Mouse (Mus musculus) kidney, postnatal 36 days (tissue): ENCODE measurements at regions not wholly inside any gene's neighbourhood (a gene's known extent, or its start where the extent isn't known, plus 50 kb on each side); places are given as distances from the start of the nearest gene placed in this dataset.

Experiments used
- DNase-seq, 2 experiments: peaks; one replicate each; pipeline ENCODE4 v3.0.0; 2021 to 2022; ENCODE audit warnings: mixed read lengths in 2 of 2

DNA sequence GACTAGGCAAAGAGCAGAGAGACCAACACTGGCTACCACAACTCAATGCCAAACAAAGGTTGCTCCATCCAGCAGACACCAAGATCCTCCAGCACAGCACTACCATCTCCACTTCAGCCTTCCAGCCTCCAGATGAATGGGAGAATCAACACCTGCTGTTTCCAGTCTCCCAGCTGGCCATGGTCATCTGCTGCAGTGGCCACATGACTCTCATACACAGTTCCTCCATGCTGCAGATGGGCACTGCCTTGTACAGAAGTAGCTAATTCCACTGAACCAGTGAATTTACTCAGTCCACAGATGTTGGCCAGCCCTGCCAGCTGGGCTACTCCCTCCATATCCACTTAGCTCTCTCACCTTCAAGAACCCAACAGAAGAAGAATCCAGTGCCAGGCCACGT lies 63.0 kb upstream of the Vstm5 start:
- no peak for DNase-seq

DNA sequence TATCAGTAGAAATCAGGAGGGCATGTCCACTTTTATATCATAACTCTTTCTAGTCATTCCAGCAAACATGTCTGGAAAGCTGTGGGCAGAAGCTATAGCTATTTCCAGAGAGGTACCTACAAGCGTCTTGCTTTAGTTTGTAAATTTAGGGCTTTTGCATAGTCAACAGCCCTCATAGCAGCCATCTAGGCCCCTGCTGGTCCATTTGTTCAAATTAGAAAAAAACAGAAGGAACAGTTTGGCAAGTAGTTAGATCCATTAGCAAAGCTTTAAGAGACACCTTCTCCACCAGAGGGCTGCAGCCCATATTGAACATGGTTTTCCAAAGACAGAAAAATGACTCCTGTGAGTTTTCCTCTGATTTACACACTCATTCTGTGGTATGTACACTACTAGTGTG lies 63.4 kb upstream of the Vstm5 start:
- DNase-seq: no peak

GRCm38 (mm10) chr9:15170911-15171310 lies 59.0 kb upstream of the Hephl1 start:
- DNase-seq: peak in 1 of 2 experiments; percentile 3

GRCm38 (mm10) chr9:15169714-15170113 lies 57.8 kb upstream of the Hephl1 start:
- DNase-seq: no peak

- no peak for DNase-seq
Observed at GRCm38 (mm10) chr9:15168961-15169360, 57.1 kb upstream of the Hephl1 start.

GRCm38 (mm10) chr9:15166896-15167295 lies 55.0 kb upstream of the Hephl1 start:
- no peak for DNase-seq

GRCm38 (mm10) chr9:15166476-15166875 lies 54.6 kb upstream of the Hephl1 start:
- no peak for DNase-seq
